Mouse (Mus musculus): ENCODE measurements around the gene Frmd4a. TPM values are rescaled to one million over a fixed set of nuclear protein-coding genes. Genes with fewer than 3 reads are reported as not detected.

Gene Frmd4a
- total RNA-seq, 1 experiment = 9.3 TPM

- in situ Hi-C loops (cut with MboI; ENCODE audit: low sequenced_read_pairs in 2 of 2, unreplicated experiment in 2 of 2) = no loop called here
- no peak for DNase-seq (ENCODE audit: low read depth, low spot score)
- Histone ChIP-seq H3K27ac (ENCODE audit: insufficient read depth, low read depth, low read length, poor library complexity, severe bottlenecking) (no peak overlapping the region), H3K36me3 (ENCODE audit: control insufficient read depth, insufficient read depth, low read length, poor library complexity, severe bottlenecking) (no peaks in the 10 kb centered on the region), H3K4me3 (ENCODE audit: insufficient read depth in 1 of 2, low read depth in 1 of 2, low read length in 2 of 2, poor library complexity in 1 of 2, severe bottlenecking in 1 of 2) (0 out of 4 replicates have a peak overlapping the region, but pooled peaks of 1 of the 2 experiments have one; percentile 30), H3K9ac (ENCODE audit: insufficient read depth, low read depth, low read length, poor library complexity, severe bottlenecking) (no peak overlapping the region), H3K4me1 (ENCODE audit: control insufficient read depth in 2 of 2, insufficient read depth in 2 of 2, low read length in 2 of 2, poor library complexity in 1 of 2) (no peaks in the 10 kb centered on the region), H3K9me3 (ENCODE audit: control insufficient read depth, insufficient read depth, low read depth, low read length) (no peaks in the 10 kb centered on the region)
- no peak for TF ChIP-seq HCFC1 (IDR thresholded peaks at IDR 0.05; ENCODE audit: borderline replicate concordance, insufficient read depth, low read length)
Measured at GRCm38 (mm10) chr2:4153131-4153631, 135.7 kb downstream of the Frmd4a start.

- TF ChIP-seq ZNF384 (IDR thresholded peaks at IDR 0.05; ENCODE audit: low read depth, low read length) (no peak), CHD2 (IDR thresholded peaks at IDR 0.05; ENCODE audit: low read depth, low read length) (no peak), ZC3H11A (IDR thresholded peaks at IDR 0.05; ENCODE audit: borderline replicate concordance, low read depth, low read length) (no peak), HCFC1 (IDR thresholded peaks at IDR 0.05; ENCODE audit: borderline replicate concordance, insufficient read depth, low read length) (no peak), MAFK (IDR thresholded peaks at IDR 0.05; ENCODE audit: insufficient read depth, low read depth, low read length) (no peak)
- DNase-seq (ENCODE audit: low read depth, low spot score) = no peak
- Histone ChIP-seq H3K9me3 (ENCODE audit: control insufficient read depth, insufficient read depth, low read depth, low read length) (no peaks in the 10 kb centered on the region), H3K27ac (ENCODE audit: insufficient read depth, low read depth, low read length, poor library complexity, severe bottlenecking) (no peak overlapping the region), H3K4me3 (ENCODE audit: insufficient read depth in 1 of 2, low read depth in 1 of 2, low read length in 2 of 2, poor library complexity in 1 of 2, severe bottlenecking in 1 of 2) (no peak overlapping the region), H3K9ac (ENCODE audit: insufficient read depth, low read depth, low read length, poor library complexity, severe bottlenecking) (no peak overlapping the region), H3K4me1 (ENCODE audit: control insufficient read depth in 2 of 2, insufficient read depth in 2 of 2, low read length in 2 of 2, poor library complexity in 1 of 2) (no peaks in the 10 kb centered on the region), H3K36me3 (ENCODE audit: control insufficient read depth, insufficient read depth, low read length, poor library complexity, severe bottlenecking) (no peaks in the 10 kb centered on the region)
- in situ Hi-C loops (cut with MboI; ENCODE audit: low sequenced_read_pairs in 2 of 2, unreplicated experiment in 2 of 2) = no loop called here
Measured at GRCm38 (mm10) chr2:4154036-4154653, 136.6 kb downstream of the Frmd4a start.

- no peak overlapping the region for H3K4me3 ChIP-seq (ENCODE audit: insufficient read depth in 1 of 2, low read depth in 1 of 2, low read length in 2 of 2, poor library complexity in 1 of 2, severe bottlenecking in 1 of 2)
- H3K27ac ChIP-seq (ENCODE audit: insufficient read depth, low read depth, low read length, poor library complexity, severe bottlenecking) = no peak overlapping the region
- H3K36me3 ChIP-seq (ENCODE audit: control insufficient read depth, insufficient read depth, low read length, poor library complexity, severe bottlenecking) = no peaks in the 10 kb centered on the region
- DNase-seq (ENCODE audit: low read depth, low spot score) = no peak
- no peak for TF ChIP-seq ZNF384 (IDR thresholded peaks at IDR 0.05; ENCODE audit: low read depth, low read length)
- TF ChIP-seq ZC3H11A (IDR thresholded peaks at IDR 0.05; ENCODE audit: borderline replicate concordance, low read depth, low read length) = no peak
- no peak for TF ChIP-seq CHD2 (IDR thresholded peaks at IDR 0.05; ENCODE audit: low read depth, low read length)
- TF ChIP-seq HCFC1 (IDR thresholded peaks at IDR 0.05; ENCODE audit: borderline replicate concordance, insufficient read depth, low read length) = no peak
- no peak for TF ChIP-seq MAFK (IDR thresholded peaks at IDR 0.05; ENCODE audit: insufficient read depth, low read depth, low read length)
- H3K9ac ChIP-seq (ENCODE audit: insufficient read depth, low read depth, low read length, poor library complexity, severe bottlenecking) = no peak overlapping the region
- H3K4me1 ChIP-seq (ENCODE audit: control insufficient read depth in 2 of 2, insufficient read depth in 2 of 2, low read length in 2 of 2, poor library complexity in 1 of 2) = no peaks in the 10 kb centered on the region
- in situ Hi-C loops (cut with MboI; ENCODE audit: low sequenced_read_pairs in 2 of 2, unreplicated experiment in 2 of 2) = no loop called here
- no peaks in the 10 kb centered on the region for H3K9me3 ChIP-seq (ENCODE audit: control insufficient read depth, insufficient read depth, low read depth, low read length)
Measured at GRCm38 (mm10) chr2:4154654-4155047, 137.1 kb downstream of the Frmd4a start.

GRCm38 (mm10) chr2:4155406-4155805 lies 137.9 kb downstream of the Frmd4a start:
- Histone ChIP-seq H3K9me3 (ENCODE audit: control insufficient read depth, insufficient read depth, low read depth, low read length) (no peaks in the 10 kb centered on the region), H3K4me1 (ENCODE audit: control insufficient read depth in 2 of 2, insufficient read depth in 2 of 2, low read length in 2 of 2, poor library complexity in 1 of 2) (no peaks in the 10 kb centered on the region), H3K9ac (ENCODE audit: insufficient read depth, low read depth, low read length, poor library complexity, severe bottlenecking) (no peak overlapping the region), H3K4me3 (ENCODE audit: insufficient read depth in 1 of 2, low read depth in 1 of 2, low read length in 2 of 2, poor library complexity in 1 of 2, severe bottlenecking in 1 of 2) (no peak overlapping the region), H3K36me3 (ENCODE audit: control insufficient read depth, insufficient read depth, low read length, poor library complexity, severe bottlenecking) (no peaks in the 10 kb centered on the region), H3K27ac (ENCODE audit: insufficient read depth, low read depth, low read length, poor library complexity, severe bottlenecking) (no peak overlapping the region)
- DNase-seq (ENCODE audit: low read depth, low spot score) = no peak
- in situ Hi-C loops (cut with MboI; ENCODE audit: low sequenced_read_pairs in 2 of 2, unreplicated experiment in 2 of 2) = no loop called here
- TF ChIP-seq MAFK (IDR thresholded peaks at IDR 0.05; ENCODE audit: insufficient read depth, low read depth, low read length) = no peak
- no peak for TF ChIP-seq CHD2 (IDR thresholded peaks at IDR 0.05; ENCODE audit: low read depth, low read length)
- TF ChIP-seq ZNF384 (IDR thresholded peaks at IDR 0.05; ENCODE audit: low read depth, low read length) = no peak
- no peak for TF ChIP-seq HCFC1 (IDR thresholded peaks at IDR 0.05; ENCODE audit: borderline replicate concordance, insufficient read depth, low read length)
- no peak for TF ChIP-seq ZC3H11A (IDR thresholded peaks at IDR 0.05; ENCODE audit: borderline replicate concordance, low read depth, low read length)

- no peaks in the 10 kb centered on the region for H3K9me3 ChIP-seq (ENCODE audit: control insufficient read depth, insufficient read depth, low read depth, low read length)
- no peak overlapping the region for H3K9ac ChIP-seq (ENCODE audit: insufficient read depth, low read depth, low read length, poor library complexity, severe bottlenecking)
- H3K36me3 ChIP-seq (ENCODE audit: control insufficient read depth, insufficient read depth, low read length, poor library complexity, severe bottlenecking) = no peaks in the 10 kb centered on the region
- TF ChIP-seq HCFC1 (IDR thresholded peaks at IDR 0.05; ENCODE audit: borderline replicate concordance, insufficient read depth, low read length) = no peak
- no peak for TF ChIP-seq ZC3H11A (IDR thresholded peaks at IDR 0.05; ENCODE audit: borderline replicate concordance, low read depth, low read length)
- no peak for TF ChIP-seq ZNF384 (IDR thresholded peaks at IDR 0.05; ENCODE audit: low read depth, low read length)
- no peak for TF ChIP-seq MAFK (IDR thresholded peaks at IDR 0.05; ENCODE audit: insufficient read depth, low read depth, low read length)
- no peak for TF ChIP-seq CHD2 (IDR thresholded peaks at IDR 0.05; ENCODE audit: low read depth, low read length)
- in situ Hi-C loops (cut with MboI; ENCODE audit: low sequenced_read_pairs in 2 of 2, unreplicated experiment in 2 of 2) = no loop called here
- H3K4me1 ChIP-seq (ENCODE audit: control insufficient read depth in 2 of 2, insufficient read depth in 2 of 2, low read length in 2 of 2, poor library complexity in 1 of 2) = no peaks in the 10 kb centered on the region
- no peak overlapping the region for H3K4me3 ChIP-seq (ENCODE audit: insufficient read depth in 1 of 2, low read depth in 1 of 2, low read length in 2 of 2, poor library complexity in 1 of 2, severe bottlenecking in 1 of 2)
- H3K27ac ChIP-seq (ENCODE audit: insufficient read depth, low read depth, low read length, poor library complexity, severe bottlenecking) = no peak overlapping the region
- DNase-seq (ENCODE audit: low read depth, low spot score) = no peak
Measured at GRCm38 (mm10) chr2:4156511-4156910, 139.0 kb downstream of the Frmd4a start.

All from ES-E14 (cell line).